Mouse (Mus musculus): ENCODE results near the gene Gm20388.

DNA sequence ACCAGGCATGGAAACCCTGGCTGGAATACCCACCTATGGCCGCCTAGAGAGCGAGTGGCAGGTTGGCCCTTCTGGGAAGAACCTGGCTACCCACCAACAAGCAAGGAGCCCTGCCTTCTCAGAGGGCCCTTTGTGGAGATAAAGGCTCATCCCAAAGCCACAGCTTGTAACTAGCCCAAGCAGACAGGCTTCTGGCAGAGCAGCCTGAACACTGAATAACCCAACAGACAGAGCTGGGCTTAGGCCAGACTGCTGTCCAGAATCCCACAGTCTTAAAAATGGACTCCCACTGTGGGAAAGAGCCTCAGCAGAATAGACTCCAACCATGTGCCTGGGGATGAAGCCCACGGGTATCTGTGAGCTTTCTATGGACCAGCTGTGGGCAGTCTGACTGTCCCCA is 1973.5 kb downstream of the Gm20388 start:
- TF ChIP-seq CTCF (IDR thresholded peaks at IDR 0.05; ENCODE audit: low read depth): no peak
- TF ChIP-seq EP300 (optimal IDR thresholded peaks at IDR 0.05): no peak
